Mouse (Mus musculus): ENCODE data around the gene Tns1. TPM values are rescaled to one million over a fixed set of nuclear protein-coding genes. Genes with fewer than 3 reads are reported as not detected.

The Tns1 gene
- total and polyA plus RNA-seq, 3 experiments, result 0.40 to 3.6 (median 0.89) TPM

GRCm38 (mm10) chr1:74058771-74059170 lies 65.5 kb downstream of the Tns1 start:
- no peak for TF ChIP-seq JUND (conservative IDR thresholded peaks at IDR 0.05; ENCODE audit: low read depth, low read length)
- no peak for TF ChIP-seq HCFC1 (IDR thresholded peaks at IDR 0.05; ENCODE audit: low read depth, low read length)
- no peak for TF ChIP-seq MAX (IDR thresholded peaks at IDR 0.05; ENCODE audit: low read length)
- TF ChIP-seq SIN3A (IDR thresholded peaks at IDR 0.05; ENCODE audit: low read length), result no peak
- TF ChIP-seq ZC3H11A (IDR thresholded peaks at IDR 0.05; ENCODE audit: low read depth, low read length), result no peak
- no peak for TF ChIP-seq USF1 (IDR thresholded peaks at IDR 0.05; ENCODE audit: low read depth, low read length)
- no peak for TF ChIP-seq UBTF (IDR thresholded peaks at IDR 0.05; ENCODE audit: low read depth, low read length)
- TF ChIP-seq NRF1 (IDR thresholded peaks at IDR 0.05; ENCODE audit: low read depth, low read length), result no peak
- no peak for TF ChIP-seq JUN (IDR thresholded peaks at IDR 0.05; ENCODE audit: insufficient read depth, low read depth, low read length)
- TF ChIP-seq E2F4 (IDR thresholded peaks at IDR 0.05; ENCODE audit: insufficient replicate concordance, low read depth, low read length), result no peak
- TF ChIP-seq MAFK (IDR thresholded peaks at IDR 0.05; ENCODE audit: insufficient replicate concordance, low read length), result no peak
- TF ChIP-seq BHLHE40 (IDR thresholded peaks at IDR 0.05; ENCODE audit: low read depth, low read length), result no peak
- no peak for TF ChIP-seq GABPA (IDR thresholded peaks at IDR 0.05; ENCODE audit: insufficient replicate concordance, low read depth, low read length)
- no peak for TF ChIP-seq PAX5 (IDR thresholded peaks at IDR 0.05; ENCODE audit: low read length)
- dilution Hi-C loops (cut with MboI; ENCODE audit: extremely low pct_ligation_motif_present, extremely low pct_unique_long_range_greater_than_20kb, low sequenced_read_pairs), result no loop called here
- DNase-seq (ENCODE audit: extremely low read depth), result no peak
- H3K79me2 ChIP-seq (replicated peaks; ENCODE audit: control insufficient read depth, extremely low read depth, insufficient read depth, poor library complexity, severe bottlenecking), result no peaks in the 10 kb centered on the region
- H3K9me3 ChIP-seq (replicated peaks; ENCODE audit: low read length), result no peaks in the 10 kb centered on the region
- no peak overlapping the region for H3K4me3 ChIP-seq (replicated peaks in 1 of 3; ENCODE audit: low read depth in 2 of 3, low read length in 2 of 3, poor library complexity in 1 of 3)
- in situ Hi-C loops (cut with MboI; ENCODE audit: low pct_ligation_motif_present, low pct_unique_long_range_greater_than_20kb, low sequenced_read_pairs), result no loop called here
- H3K27me3 ChIP-seq (replicated peaks), result peaks cover 1% of the 10 kb centered on the region
- no peak overlapping the region for H3K9ac ChIP-seq (ENCODE audit: insufficient read depth, low read depth)
- peaks cover 0 to 11% of the 10 kb centered on the region in 2 experiments; a peak in 2 of 4 replicates for H3K4me1 ChIP-seq (ENCODE audit: control insufficient read depth in 1 of 2, insufficient read depth in 2 of 2)
- H3K27ac ChIP-seq (ENCODE audit: insufficient read depth, low read depth), result no peak overlapping the region
- no peak overlapping the region for H3K4me2 ChIP-seq (ENCODE audit: insufficient read depth, low read depth, poor library complexity, severe bottlenecking)
- H3K36me3 ChIP-seq (replicated peaks in 1 of 2; ENCODE audit: control insufficient read depth in 1 of 2, insufficient read depth in 1 of 2, low read length in 1 of 2), result no peaks in the 10 kb centered on the region

- TF ChIP-seq JUN (IDR thresholded peaks at IDR 0.05; ENCODE audit: insufficient read depth, low read depth, low read length), result no peak
- no peak for TF ChIP-seq UBTF (IDR thresholded peaks at IDR 0.05; ENCODE audit: low read depth, low read length)
- no peak for TF ChIP-seq ZKSCAN1 (IDR thresholded peaks at IDR 0.05; ENCODE audit: borderline replicate concordance, low read depth, low read length)
- dilution Hi-C loops (cut with MboI; ENCODE audit: extremely low pct_ligation_motif_present, extremely low pct_unique_long_range_greater_than_20kb, low sequenced_read_pairs) (no loop called here), in situ Hi-C loops (cut with MboI; ENCODE audit: low pct_ligation_motif_present, low pct_unique_long_range_greater_than_20kb, low sequenced_read_pairs) (no loop called here)
- no peaks in the 10 kb centered on the region for H3K9me3 ChIP-seq (replicated peaks; ENCODE audit: low read length)
- no peak overlapping the region for H3K27ac ChIP-seq (ENCODE audit: insufficient read depth, low read depth)
- H3K79me2 ChIP-seq (replicated peaks; ENCODE audit: control insufficient read depth, extremely low read depth, insufficient read depth, poor library complexity, severe bottlenecking), result no peaks in the 10 kb centered on the region
- H3K4me2 ChIP-seq (ENCODE audit: insufficient read depth, low read depth, poor library complexity, severe bottlenecking), result no peak overlapping the region
- H3K4me1 ChIP-seq (ENCODE audit: control insufficient read depth in 1 of 2, insufficient read depth in 2 of 2), result peaks cover 0 to 16% of the 10 kb centered on the region in 2 experiments; a peak in 2 of 4 replicates
- DNase-seq (ENCODE audit: extremely low read depth), result no peak
- no peak overlapping the region for H3K9ac ChIP-seq (ENCODE audit: insufficient read depth, low read depth)
- no peak overlapping the region for H3K4me3 ChIP-seq (replicated peaks in 1 of 3; ENCODE audit: low read depth in 2 of 3, low read length in 2 of 3, poor library complexity in 1 of 3)
- H3K36me3 ChIP-seq (replicated peaks in 1 of 2; ENCODE audit: control insufficient read depth in 1 of 2, insufficient read depth in 1 of 2, low read length in 1 of 2), result no peaks in the 10 kb centered on the region
- H3K27me3 ChIP-seq (replicated peaks), result peaks cover 1% of the 10 kb centered on the region
Observed at GRCm38 (mm10) chr1:74058309-74058708, 65.9 kb downstream of the Tns1 start.

All from CH12.LX (cell line).